Mouse (Mus musculus) small intestine, adult 2 months (tissue): ENCODE measurements at regions not wholly inside any gene's neighbourhood (a gene's known extent, or its start where the extent isn't known, plus 50 kb on each side); places are given as distances from the start of the nearest gene placed in this dataset.

Experiments
- H3K27ac ChIP-seq: fragments of 200-500 bp; 2 replicates; pipeline ENCODE4 v1.5.1; 2012; ENCODE audit warnings: low read depth, low read length, control low read depth, inconsistent platforms; ENCODE audit not compliant: insufficient read depth
- H3K27me3 ChIP-seq: fragments of 200-500 bp; 2 replicates; pipeline ENCODE4 v1.6.1; 2012; ENCODE audit warnings: mild to moderate bottlenecking, moderate library complexity, low read length, inconsistent platforms; ENCODE audit not compliant: control insufficient read depth, insufficient read depth
- H3K36me3 ChIP-seq: fragments of 200-500 bp; 2 replicates; pipeline ENCODE4 v1.6.1; 2012; ENCODE audit warnings: mild to moderate bottlenecking, low read length, control low read depth, inconsistent platforms; ENCODE audit not compliant: control insufficient read depth, insufficient read depth
- H3K4me1 ChIP-seq: fragments of 200-500 bp; 2 replicates; pipeline ENCODE4 v1.6.1; 2012; ENCODE audit warnings: low read length, inconsistent platforms, mixed read lengths; ENCODE audit not compliant: control insufficient read depth, insufficient read depth, insufficient read length
- H3K4me3 ChIP-seq: fragments of 200-500 bp; 2 replicates; pipeline ENCODE4 v1.5.1; 2012; ENCODE audit warnings: low read depth, mild to moderate bottlenecking, control low read depth, inconsistent platforms, low read length, moderate library complexity
- CTCF ChIP-seq: fragments of 200-500 bp; IDR thresholded peaks from 2 replicates; pipeline ENCODE4 v1.5.1; 2012; ENCODE audit warnings: low read depth, mild to moderate bottlenecking, control low read depth, inconsistent platforms, low read length, moderate library complexity, mixed read lengths; ENCODE audit not compliant: insufficient replicate concordance, insufficient read length; ENCODE audit errors: extremely low read depth
- POLR2A ChIP-seq: fragments of 200-500 bp; IDR thresholded peaks from 2 replicates; pipeline ENCODE4 v1.6.1; 2012; ENCODE audit warnings: low read depth, mild to moderate bottlenecking, control low read depth, inconsistent platforms, low read length, moderate library complexity
- WGBS: fragments of 180-500 bp; shearing (Covaris S2); methylation state at CpG from one replicate; pipeline ENCODE4 v1.1.7; 2018; 5-methylcytosine and 5-hydroxymethylcytosine counted together

- 21% methylated on average over 35 of the region's 35 CpGs for WGBS
- peak overlapping the region; percentile 38 for H3K4me3 ChIP-seq
- no peak overlapping the region for H3K27ac ChIP-seq
- H3K27me3 ChIP-seq = peaks cover 4% of the 10 kb centered on the region; the same call in 1 of the 2 replicates
- TF ChIP-seq CTCF (no peak), POLR2A (no peak)
- H3K36me3 ChIP-seq = no peaks in the 10 kb centered on the region
- peaks cover 3% of the 10 kb centered on the region; the same call in 1 of the 2 replicates for H3K4me1 ChIP-seq
Observed at GRCm38 (mm10) chr9:67699846-67700579, 59.2 kb upstream of the C2cd4b start.

- WGBS = 55% methylated on average over 5 of the region's 5 CpGs
- H3K36me3 ChIP-seq = no peaks in the 10 kb centered on the region
- H3K4me3 ChIP-seq = no peak overlapping the region
- no peak for TF ChIP-seq POLR2A
- no peak for TF ChIP-seq CTCF
- H3K4me1 ChIP-seq = no peaks in the 10 kb centered on the region
- no peaks in the 10 kb centered on the region; the same call in 1 of the 2 replicates for H3K27me3 ChIP-seq
- H3K27ac ChIP-seq = no peak overlapping the region
Observed at GRCm38 (mm10) chr9:67708246-67708960, 50.8 kb upstream of the C2cd4b start.
